Mouse (Mus musculus) CH12.LX (cell line): Measurements from ENCODE around the gene Rpl31.

Experiments used
- CHD2 ChIP-seq: IDR thresholded peaks from 2 replicates; pipeline ENCODE4 v1.6.1; 2011; ENCODE audit warnings: low read length, improper control_type of control experiment
- POLR2A ChIP-seq: IDR thresholded peaks from 2 replicates; pipeline ENCODE4 v1.6.1; 2011; ENCODE audit warnings: low read depth, mild to moderate bottlenecking, improper control_type of control experiment, low read length

GRCm38 (mm10) chr1:39367601-39368266 is at the start of gene Rpl31:
- TF ChIP-seq CHD2 (peak; percentile 66; the same call in 1 of the 2 replicates), POLR2A (peak; percentile 92)
